Mouse (Mus musculus): ENCODE results near the gene Mlh1. TPM values are rescaled to one million over a fixed set of nuclear protein-coding genes. Genes with fewer than 3 reads are reported as not detected.

Mlh1 gene
- polyA plus RNA-seq, 1 experiment from 2014 or later, result 42.4 TPM

GRCm38 (mm10) chr9:111247682-111248246 lies 23.8 kb downstream of the Mlh1 start:
- H3K9me3 ChIP-seq, result no peaks in the 10 kb centered on the region

GRCm38 (mm10) chr9:111245546-111245945 lies 26.0 kb downstream of the Mlh1 start:
- 80% methylated on average over 6 of the region's 6 CpGs for WGBS
- no peaks in the 10 kb centered on the region for H3K4me1 ChIP-seq

More at GRCm38 (mm10) chr9:111247682-111248246, 23.8 kb downstream of the Mlh1 start:
- Histone ChIP-seq H3K27ac (no peak overlapping the region), H3K4me3 (no peak overlapping the region), H3K4me2 (replicated peaks) (no peak overlapping the region), H3K9ac (no peak overlapping the region), H3K4me1 (no peaks in the 10 kb centered on the region), H3K36me3 (peaks cover 69% of the 10 kb centered on the region), H3K27me3 (no peaks in the 10 kb centered on the region)
- WGBS, result 83% methylated on average over 3 of the region's 3 CpGs
- no peak for ATAC-seq (ENCODE audit: insufficient number of reproducible peaks, insufficient read depth, low FRiP score, low TSS enrichment)

GRCm38 (mm10) chr9:111243384-111243783 lies 28.2 kb downstream of the Mlh1 start:
- Histone ChIP-seq H3K4me3 (no peak overlapping the region), H3K9me3 (no peaks in the 10 kb centered on the region), H3K27ac (no peak overlapping the region), H3K36me3 (peaks cover 64% of the 10 kb centered on the region), H3K27me3 (no peaks in the 10 kb centered on the region), H3K4me2 (replicated peaks) (no peak overlapping the region), H3K9ac (no peak overlapping the region), H3K4me1 (no peaks in the 10 kb centered on the region)
- WGBS, result 78% methylated on average over 6 of the region's 6 CpGs
- ATAC-seq (ENCODE audit: insufficient number of reproducible peaks, insufficient read depth, low FRiP score, low TSS enrichment), result no peak

More at GRCm38 (mm10) chr9:111245546-111245945, 26.0 kb downstream of the Mlh1 start:
- Histone ChIP-seq H3K27ac (no peak overlapping the region), H3K4me2 (replicated peaks) (no peak overlapping the region), H3K4me3 (no peak overlapping the region), H3K9ac (no peak overlapping the region), H3K36me3 (peaks cover 62% of the 10 kb centered on the region), H3K27me3 (no peaks in the 10 kb centered on the region), H3K9me3 (no peaks in the 10 kb centered on the region)
- no peak for ATAC-seq (ENCODE audit: insufficient number of reproducible peaks, insufficient read depth, low FRiP score, low TSS enrichment)

GRCm38 (mm10) chr9:111239821-111240220 lies 31.8 kb downstream of the Mlh1 start:
- ATAC-seq (ENCODE audit: insufficient number of reproducible peaks, insufficient read depth, low FRiP score, low TSS enrichment), result no peak
- Histone ChIP-seq H3K4me2 (replicated peaks) (no peak overlapping the region), H3K36me3 (peaks cover 62% of the 10 kb centered on the region), H3K9me3 (no peaks in the 10 kb centered on the region), H3K27me3 (no peaks in the 10 kb centered on the region), H3K4me1 (no peaks in the 10 kb centered on the region), H3K9ac (no peak overlapping the region), H3K27ac (no peak overlapping the region), H3K4me3 (no peak overlapping the region)
- WGBS, result 91% methylated on average over 4 of the region's 4 CpGs

GRCm38 (mm10) chr9:111237726-111238125 lies 33.9 kb downstream of the Mlh1 start:
- H3K9me3 ChIP-seq, result no peaks in the 10 kb centered on the region
- H3K27ac ChIP-seq, result no peak overlapping the region
- peaks cover 76% of the 10 kb centered on the region for H3K36me3 ChIP-seq
- no peak overlapping the region for H3K9ac ChIP-seq
- no peaks in the 10 kb centered on the region for H3K27me3 ChIP-seq
- ATAC-seq (ENCODE audit: insufficient number of reproducible peaks, insufficient read depth, low FRiP score, low TSS enrichment), result no peak
- no peak overlapping the region for H3K4me3 ChIP-seq
- H3K4me2 ChIP-seq (replicated peaks), result no peak overlapping the region
- no peaks in the 10 kb centered on the region for H3K4me1 ChIP-seq

- H3K27me3 ChIP-seq, result no peaks in the 10 kb centered on the region
- H3K9me3 ChIP-seq, result no peaks in the 10 kb centered on the region
- H3K4me1 ChIP-seq, result no peaks in the 10 kb centered on the region
- 92% methylated on average over 9 of the region's 9 CpGs for WGBS
- no peak overlapping the region for H3K4me3 ChIP-seq
- no peak for ATAC-seq (ENCODE audit: insufficient number of reproducible peaks, insufficient read depth, low FRiP score, low TSS enrichment)
- H3K27ac ChIP-seq, result no peak overlapping the region
- H3K36me3 ChIP-seq, result peaks cover 74% of the 10 kb centered on the region
- no peak overlapping the region for H3K4me2 ChIP-seq (replicated peaks)
- H3K9ac ChIP-seq, result no peak overlapping the region
These were observed 36.9 kb downstream of the Mlh1 start for GRCm38 (mm10) chr9:111234701-111235100.

- ATAC-seq (ENCODE audit: insufficient number of reproducible peaks, insufficient read depth, low FRiP score, low TSS enrichment), result no peak
These were observed 43.1 kb downstream of the Mlh1 start for GRCm38 (mm10) chr9:111228446-111228845.

GRCm38 (mm10) chr9:111223406-111223805 lies 48.2 kb downstream of the Mlh1 start:
- Histone ChIP-seq H3K9ac (no peak overlapping the region), H3K4me2 (replicated peaks) (no peak overlapping the region), H3K4me1 (peaks cover 9% of the 10 kb centered on the region), H3K9me3 (no peaks in the 10 kb centered on the region), H3K27me3 (no peaks in the 10 kb centered on the region), H3K27ac (peak overlapping the region; percentile 64), H3K36me3 (peaks cover 57% of the 10 kb centered on the region), H3K4me3 (no peak overlapping the region)
- WGBS, result 36% methylated on average over 5 of the region's 5 CpGs
- no peak for ATAC-seq (ENCODE audit: insufficient number of reproducible peaks, insufficient read depth, low FRiP score, low TSS enrichment)

More at GRCm38 (mm10) chr9:111228446-111228845, 43.1 kb downstream of the Mlh1 start:
- peaks cover 71% of the 10 kb centered on the region for H3K36me3 ChIP-seq
- peaks cover 4% of the 10 kb centered on the region for H3K4me1 ChIP-seq
- no peak overlapping the region for H3K4me2 ChIP-seq (replicated peaks)
- no peaks in the 10 kb centered on the region for H3K27me3 ChIP-seq
- 88% methylated on average over 5 of the region's 5 CpGs for WGBS
- H3K27ac ChIP-seq, result no peak overlapping the region
- no peak overlapping the region for H3K4me3 ChIP-seq
- no peak overlapping the region for H3K9ac ChIP-seq
- no peaks in the 10 kb centered on the region for H3K9me3 ChIP-seq

GRCm38 (mm10) chr9:111221580-111221979 lies 50.0 kb downstream of the Mlh1 start:
- WGBS, result 93% methylated on average over 1 of the region's 1 CpGs

GRCm38 (mm10) chr9:111220551-111221080 lies 51.0 kb downstream of the Mlh1 start:
- Histone ChIP-seq H3K9me3 (no peaks in the 10 kb centered on the region), H3K4me3 (no peak overlapping the region), H3K36me3 (peaks cover 41% of the 10 kb centered on the region), H3K27me3 (no peaks in the 10 kb centered on the region), H3K27ac (no peak overlapping the region), H3K4me1 (peaks cover 9% of the 10 kb centered on the region), H3K9ac (no peak overlapping the region), H3K4me2 (replicated peaks) (no peak overlapping the region)
- WGBS, result 88% methylated on average over 5 of the region's 5 CpGs
- no peak for ATAC-seq (ENCODE audit: insufficient number of reproducible peaks, insufficient read depth, low FRiP score, low TSS enrichment)

More at GRCm38 (mm10) chr9:111221580-111221979, 50.0 kb downstream of the Mlh1 start:
- ATAC-seq (ENCODE audit: insufficient number of reproducible peaks, insufficient read depth, low FRiP score, low TSS enrichment), result no peak
- H3K27ac ChIP-seq, result no peak overlapping the region
- H3K4me3 ChIP-seq, result no peak overlapping the region
- H3K9me3 ChIP-seq, result no peaks in the 10 kb centered on the region
- H3K4me1 ChIP-seq, result peaks cover 9% of the 10 kb centered on the region
- no peak overlapping the region for H3K4me2 ChIP-seq (replicated peaks)
- no peak overlapping the region for H3K9ac ChIP-seq
- peaks cover 45% of the 10 kb centered on the region for H3K36me3 ChIP-seq
- H3K27me3 ChIP-seq, result no peaks in the 10 kb centered on the region

GRCm38 (mm10) chr9:111216424-111216823 lies 55.2 kb downstream of the Mlh1 start:
- H3K27me3 ChIP-seq, result no peaks in the 10 kb centered on the region
- peaks cover 23% of the 10 kb centered on the region for H3K36me3 ChIP-seq
- H3K4me1 ChIP-seq, result no peaks in the 10 kb centered on the region
- no peaks in the 10 kb centered on the region for H3K9me3 ChIP-seq
- H3K4me2 ChIP-seq (replicated peaks), result no peak overlapping the region
- H3K9ac ChIP-seq, result no peak overlapping the region
- no peak for ATAC-seq (ENCODE audit: insufficient number of reproducible peaks, insufficient read depth, low FRiP score, low TSS enrichment)
- no peak overlapping the region for H3K4me3 ChIP-seq
- H3K27ac ChIP-seq, result no peak overlapping the region

- no peak for ATAC-seq (ENCODE audit: insufficient number of reproducible peaks, insufficient read depth, low FRiP score, low TSS enrichment)
- Histone ChIP-seq H3K36me3 (peaks cover 12% of the 10 kb centered on the region; the same call in 1 of the 2 replicates), H3K4me3 (no peak overlapping the region), H3K4me2 (replicated peaks) (no peak overlapping the region), H3K27me3 (no peaks in the 10 kb centered on the region), H3K27ac (no peak overlapping the region), H3K4me1 (no peaks in the 10 kb centered on the region), H3K9me3 (no peaks in the 10 kb centered on the region), H3K9ac (no peak overlapping the region)
- 46% methylated on average over 6 of the region's 6 CpGs for WGBS
These were observed 58.1 kb downstream of the Mlh1 start for GRCm38 (mm10) chr9:111213501-111213900.

Data from embryonic facial prominence, embryonic 12.5 days (tissue).